Mouse (Mus musculus) liver, embryonic 14.5 days (tissue): ENCODE results near the gene En2.

Experiments used
- CTCF ChIP-seq: IDR thresholded peaks from 2 replicates; pipeline ENCODE4 v1.5.1; 2016; ENCODE audit warnings: antibody characterized with exemption, low read depth, control low read depth
- EP300 ChIP-seq: IDR thresholded peaks from 2 replicates; pipeline ENCODE4 v1.6.1; 2016; ENCODE audit warnings: antibody characterized with exemption, low read depth

GRCm38 (mm10) chr5:28213441-28213840 lies 47.9 kb downstream of the En2 start:
- TF ChIP-seq CTCF (no peak), EP300 (no peak)
